Mouse (Mus musculus) erythroblast, embryonic 14.5 days (primary cell): ENCODE measurements around the gene 4930442H23Rik.

Experiments
- GATA1 ChIP-seq: IDR thresholded peaks from 2 replicates; pipeline ENCODE4 v1.6.1; 2012; ENCODE audit warnings: low read length, inconsistent platforms, mixed read lengths
- TAL1 ChIP-seq: IDR thresholded peaks from 3 replicates; pipeline ENCODE4 v1.6.1; 2012; ENCODE audit warnings: low read length, inconsistent platforms, mixed read lengths

- TF ChIP-seq TAL1 (no peak), GATA1 (no peak)
These were observed 18.4 kb upstream of the 4930442H23Rik start, which contains the start of gene Nmrk2 for GRCm38 (mm10) chr10:81201807-81202758.
